Mouse (Mus musculus): ENCODE data around the gene Xrcc2. TPM values are rescaled to one million over a fixed set of nuclear protein-coding genes. Genes with fewer than 3 reads are reported as not detected.

Xrcc2 gene
- total RNA-seq (2012; rRNA removed), result 25.4 and 34.1 TPM in 2 replicates
- polyA plus RNA-seq (2012; ENCODE audit: insufficient read depth in 1 of 2, insufficient read length in 2 of 2, low read depth in 1 of 2, low replicate concordance in 2 of 2, missing spikeins in 1 of 2), result 10 to 100 TPM in 1 of 2 experiments, not detected in 1; 22.8 TPM

DNA sequence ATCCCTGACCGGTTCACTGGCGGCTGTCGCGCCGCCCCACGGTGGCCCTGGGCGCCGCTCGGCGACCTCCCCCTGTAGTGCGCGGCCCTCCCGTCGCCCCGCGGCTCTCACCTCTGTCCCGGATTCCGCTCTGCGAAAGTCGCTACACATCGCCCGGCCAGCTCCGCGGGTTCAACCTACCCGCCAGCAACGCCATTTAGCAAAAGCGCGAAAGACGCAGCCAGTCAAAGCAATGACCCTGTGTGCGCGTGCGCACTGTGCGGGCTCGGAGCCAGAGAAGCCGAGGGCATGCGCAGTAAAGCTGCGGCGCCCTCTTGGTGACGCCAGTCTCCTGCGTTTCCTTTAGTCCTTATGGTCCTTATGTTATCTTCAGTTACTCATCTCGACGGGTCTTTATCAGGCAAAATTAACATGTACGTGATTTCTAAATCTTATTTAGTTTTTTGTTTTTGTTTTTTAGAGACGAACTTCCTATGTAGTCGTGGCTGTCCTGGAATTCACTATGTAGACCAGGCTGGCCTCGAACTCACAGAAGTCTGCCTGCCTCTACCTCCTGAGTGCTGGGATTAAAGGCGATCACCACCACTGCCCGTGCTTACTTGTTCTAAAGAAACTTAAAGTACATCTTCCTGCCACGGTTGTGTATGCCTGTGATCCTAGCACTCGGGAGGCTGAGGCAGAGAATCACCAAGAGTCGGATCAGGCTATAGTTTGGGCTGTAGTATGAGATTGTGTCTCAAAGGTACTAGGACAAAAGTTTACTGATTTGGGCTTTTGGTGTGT is at the start of gene Xrcc2:
Gene Xrcc2 (minus strand): TSS at position 259 of the 783 bp plus-strand sequence.
- Histone ChIP-seq H3K27ac (ENCODE audit: control insufficient read depth, low read depth, low read length) (peak within 1 kb of the TSS; percentile 77), H3K9ac (ENCODE audit: control insufficient read depth, low read depth, low read length, poor library complexity, severe bottlenecking) (peak within 1 kb of the TSS; percentile 92), H3K27me3 (ENCODE audit: control insufficient read depth in 1 of 2, insufficient read depth in 2 of 2, low read length in 2 of 2) (no peaks in the 10 kb centered on the region), H3K79me2 (ENCODE audit: control insufficient read depth, insufficient read depth, low read length, poor library complexity) (peaks cover 25% of the 10 kb centered on the region), H3K4me1 (ENCODE audit: control insufficient read depth in 1 of 2, insufficient read depth in 2 of 2, low read length in 2 of 2) (peaks cover 0 to 14% of the 10 kb centered on the region in 2 experiments; a peak in 3 of 4 replicates), H3K9me3 (replicated peaks; ENCODE audit: insufficient read depth, low read length) (no peaks in the 10 kb centered on the region), H3K36me3 (ENCODE audit: control insufficient read depth in 1 of 2, insufficient read depth in 2 of 2, low read length in 2 of 2) (peaks cover 5 to 7% of the 10 kb centered on the region in 2 experiments), H3K4me3 (ENCODE audit: control insufficient read depth in 1 of 2, insufficient read depth in 1 of 2, low read depth in 2 of 2, low read length in 2 of 2) (peak within 1 kb of the TSS; percentile 72 to 96)
- peak; percentile 98 for DNase-seq (ENCODE audit: low read depth, low spot score)
- TF ChIP-seq GATA1 (IDR thresholded peaks at IDR 0.05; ENCODE audit: low read depth, low read length), result peak; percentile 35; the same call in 1 of the 2 replicates
- TF ChIP-seq GABPA (IDR thresholded peaks at IDR 0.05; ENCODE audit: low read depth, low read length), result no peak
- TF ChIP-seq USF2 (IDR thresholded peaks at IDR 0.05; ENCODE audit: borderline replicate concordance in 1 of 2, insufficient read depth in 1 of 2, low read depth in 1 of 2, low read length in 2 of 2), result no peak
- peak; percentile 44; the same call in 1 of the 2 replicates for TF ChIP-seq ELF1 (IDR thresholded peaks at IDR 0.05; ENCODE audit: low read depth, low read length)
- no peak for TF ChIP-seq ETS1 (IDR thresholded peaks at IDR 0.05; ENCODE audit: low read depth, low read length)
- TF ChIP-seq MAX (IDR thresholded peaks at IDR 0.05; ENCODE audit: low read length), result peak; percentile 63
- peak; percentile 89 for TF ChIP-seq E2F4 (IDR thresholded peaks at IDR 0.05; ENCODE audit: borderline replicate concordance, low read depth, low read length)
- no peak for TF ChIP-seq SMC3 (IDR thresholded peaks at IDR 0.05; ENCODE audit: low read depth, low read length)
- no peak for TF ChIP-seq CHD1 (IDR thresholded peaks at IDR 0.05; ENCODE audit: low read depth, low read length)
- TF ChIP-seq USF1 (IDR thresholded peaks at IDR 0.05; ENCODE audit: low read depth, low read length), result 0 out of 2 replicates have a peak, but pooled peaks have one; percentile 29
- no peak for TF ChIP-seq ZNF384 (IDR thresholded peaks at IDR 0.05; ENCODE audit: low read depth, low read length)
- TF ChIP-seq ZKSCAN1 (IDR thresholded peaks at IDR 0.05; ENCODE audit: low read depth, low read length), result no peak
- peak; percentile 68; the same call in 1 of the 2 replicates for TF ChIP-seq SIN3A (IDR thresholded peaks at IDR 0.05; ENCODE audit: low read length)
- TF ChIP-seq POLR2AphosphoS2 (IDR thresholded peaks at IDR 0.05; ENCODE audit: low read length), result peak; percentile 86
- peak; percentile 30; the same call in 1 of the 2 replicates for TF ChIP-seq TCF12 (IDR thresholded peaks at IDR 0.05; ENCODE audit: low read depth, low read length)
- TF ChIP-seq ZC3H11A (IDR thresholded peaks at IDR 0.05; ENCODE audit: low read depth, low read length), result no peak
- no peak for TF ChIP-seq JUND (IDR thresholded peaks at IDR 0.05; ENCODE audit: low read depth, low read length)
- no peak for TF ChIP-seq UBTF (IDR thresholded peaks at IDR 0.05; ENCODE audit: borderline replicate concordance, insufficient read depth, low read depth, low read length)
- no peak for TF ChIP-seq RCOR1 (IDR thresholded peaks at IDR 0.05; ENCODE audit: low read depth, low read length)
- TF ChIP-seq HCFC1 (IDR thresholded peaks at IDR 0.05; ENCODE audit: low read depth, low read length), result peak; percentile 85
- peak; percentile 85 to 88 for TF ChIP-seq POLR2A (IDR thresholded peaks at IDR 0.05; ENCODE audit: control insufficient read depth in 1 of 2, insufficient read depth in 1 of 2, low read depth in 1 of 2, low read length in 2 of 2, poor library complexity in 1 of 2)
- no peak for TF ChIP-seq MAFK (IDR thresholded peaks at IDR 0.05; ENCODE audit: borderline replicate concordance, low read depth, low read length)
- no peak for TF ChIP-seq MEF2A (IDR thresholded peaks at IDR 0.05; ENCODE audit: extremely low read depth, insufficient replicate concordance, low read depth, low read length, poor library complexity, severe bottlenecking)
- no peak for TF ChIP-seq CTCF (IDR thresholded peaks at IDR 0.05 in 2 of 3, conservative IDR thresholded peaks at IDR 0.05 in 1 of 3; ENCODE audit: control insufficient read depth in 1 of 3, insufficient read depth in 1 of 3, low read depth in 2 of 3, low read length in 3 of 3, poor library complexity in 1 of 3, severe bottlenecking in 1 of 3)
- no peak for TF ChIP-seq CHD2 (IDR thresholded peaks at IDR 0.05; ENCODE audit: low read length)
- no peak for TF ChIP-seq RAD21 (IDR thresholded peaks at IDR 0.05; ENCODE audit: low read depth, low read length)
- no peak for TF ChIP-seq TAL1 (IDR thresholded peaks at IDR 0.05; ENCODE audit: low read length)
- TF ChIP-seq MYB (IDR thresholded peaks at IDR 0.05; ENCODE audit: low read depth, low read length), result no peak
- peak; percentile 94 for TF ChIP-seq NELFE (IDR thresholded peaks at IDR 0.05; ENCODE audit: low read depth, low read length)
- peak; percentile 75; the same call in 1 of the 2 replicates for TF ChIP-seq ZMIZ1 (IDR thresholded peaks at IDR 0.05; ENCODE audit: low read depth, low read length)
- TF ChIP-seq KAT2A (conservative IDR thresholded peaks at IDR 0.05; ENCODE audit: low read depth, low read length), result peak; percentile 65
- TF ChIP-seq BHLHE40 (IDR thresholded peaks at IDR 0.05; ENCODE audit: borderline replicate concordance, low read depth, low read length), result no peak
- TF ChIP-seq MAZ (IDR thresholded peaks at IDR 0.05; ENCODE audit: low read depth, low read length), result peak; percentile 27; the same call in 1 of the 2 replicates
- TF ChIP-seq MXI1 (IDR thresholded peaks at IDR 0.05; ENCODE audit: low read depth, low read length), result 0 out of 2 replicates have a peak, but pooled peaks have one; percentile 59
- TF ChIP-seq EP300 (IDR thresholded peaks at IDR 0.05; ENCODE audit: low read depth in 1 of 2, low read length in 2 of 2), result no peak; a peak in 1 of 4 replicates

Data from MEL (cell line).